In genomic region chr13:76017974-76018843, GRCm38 (mm10) we compare ENCODE assay signal across 7 mouse cellular contexts. TPM values are rescaled to one million over a fixed set of nuclear protein-coding genes. Genes with fewer than 3 reads are reported as not detected.
A peak's percentile ranks its signal among the peaks of the same experiment; 100 is the strongest.
DNase-seq lines count a peak whose midpoint lies in the region; ATAC-seq lines count a peak whose summit lies in the region.

Gene Rfesd (minus strand): TSS chr13:76018719.

- peak within 1 kb of the TSS; percentile 69 for H3K4me2 ChIP-seq in intestine, embryonic 16.5 days (ENCODE audit: low read depth, low read length)
- peak within 1 kb of the TSS; percentile 52 for H3K4me2 ChIP-seq in midbrain, embryonic 11.5 days

- no peaks in the 10 kb centered on the region for H3K9me3 ChIP-seq in intestine, embryonic 16.5 days (ENCODE audit: control insufficient read depth, low read length)
- H3K9me3 ChIP-seq in midbrain, embryonic 11.5 days (ENCODE audit: control insufficient read depth, low read length), result no peaks in the 10 kb centered on the region

- WGBS in intestine, embryonic 16.5 days, result 1% methylated on average over 50 of the region's 50 CpGs
- 1% methylated on average over 50 of the region's 50 CpGs for WGBS in midbrain, embryonic 11.5 days

- peak within 1 kb of the TSS; percentile 78 for H3K4me3 ChIP-seq in intestine, embryonic 16.5 days (ENCODE audit: low read length)
- peak within 1 kb of the TSS; percentile 50 for H3K4me3 ChIP-seq in midbrain, embryonic 11.5 days (ENCODE audit: low read depth, low read length)

- no peaks in the 10 kb centered on the region for H3K4me1 ChIP-seq in intestine, embryonic 16.5 days (ENCODE audit: control insufficient read depth, insufficient read depth, low read length)
- H3K4me1 ChIP-seq in midbrain, embryonic 11.5 days (ENCODE audit: control insufficient read depth, insufficient read depth, low read length), result peaks cover 4% of the 10 kb centered on the region; the same call in 1 of the 2 replicates

- peak; percentile 99 for DNase-seq in adrenal gland, adult 2 months
- peak; percentile 97 for DNase-seq in embryo, embryonic 11.5 days (ENCODE audit: low read depth, low spot score)
- DNase-seq in gastrocnemius, postnatal 4 days (ENCODE audit: low spot score in 2 of 2), result peak; percentile 95 to 97
- DNase-seq in left cerebral cortex, postnatal 36 days (ENCODE audit: low spot score in 2 of 2), result peak; percentile 94 to 95
- peak; percentile 100 for DNase-seq in midbrain, embryonic 11.5 days (ENCODE audit: low spot score, missing footprints)
- peak; percentile 99 for DNase-seq in skeletal muscle tissue, adult 2 months (ENCODE audit: low read depth, low spot score)

- peak; percentile 100 for ATAC-seq in intestine, embryonic 16.5 days
- peak; percentile 100 for ATAC-seq in midbrain, embryonic 11.5 days (ENCODE audit: low FRiP score)

- intact Hi-C loops in left cerebral cortex, postnatal 36 days (cut with DNase I), result loop anchor here (1.0 kb wide), 2 partner anchors 75 to 178 kb away; partner anchors contain the start of gene Rhobtb3

- no peaks in the 10 kb centered on the region for H3K27me3 ChIP-seq in intestine, embryonic 16.5 days (replicated peaks; ENCODE audit: control insufficient read depth, insufficient read depth, low read length)
- H3K27me3 ChIP-seq in midbrain, embryonic 11.5 days (ENCODE audit: control insufficient read depth, insufficient read depth, low read length), result no peaks in the 10 kb centered on the region

- H3K36me3 ChIP-seq in intestine, embryonic 16.5 days (ENCODE audit: control insufficient read depth, insufficient read depth, low read length), result no peaks in the 10 kb centered on the region
- no peaks in the 10 kb centered on the region for H3K36me3 ChIP-seq in midbrain, embryonic 11.5 days (ENCODE audit: control insufficient read depth, insufficient read depth, low read length)

- H3K27ac ChIP-seq in intestine, embryonic 16.5 days (ENCODE audit: low read length), result peak within 1 kb of the TSS; percentile 94
- peak within 1 kb of the TSS; percentile 38 for H3K27ac ChIP-seq in midbrain, embryonic 11.5 days (ENCODE audit: low read depth, low read length)

- H3K9ac ChIP-seq in intestine, embryonic 16.5 days (ENCODE audit: low read depth, low read length), result peak within 1 kb of the TSS; percentile 96
- peak within 1 kb of the TSS; percentile 81 for H3K9ac ChIP-seq in midbrain, embryonic 11.5 days (ENCODE audit: low read length)

RNA-seq across cellular contexts. Expression of gene Rfesd, which starts in this region (rescaled TPM):
- 10 to 100 TPM; 17.8 to 25.7 TPM for total RNA-seq in adrenal gland, adult 2 months (2021)
- polyA plus RNA-seq in adrenal gland, adult 2 months (2012; rRNA removed), result 5.9 and 6.3 TPM in 2 replicates
- 10 to 100 TPM; 10.1 to 13.3 TPM for total RNA-seq in gastrocnemius, postnatal 4 days (2021)
- 14.7 and 18.1 TPM in 2 replicates for polyA plus RNA-seq in intestine, embryonic 16.5 days (2015; fragmentation: Nextera tagmentation; extraction: Ambion mirVana)
- total RNA-seq in left cerebral cortex, postnatal 36 days (2021), result 10 to 100 TPM; 18.6 to 19.3 TPM
- polyA plus RNA-seq in midbrain, embryonic 11.5 days (2014; fragmentation: Nextera tagmentation; extraction: Ambion mirVana), result 21.9 and 24.7 TPM in 2 replicates

Comparison
In these comparisons a context has a peak if more than half of its experiments do, and no peak if none do; other contexts are left out.
1. Peak in every context shown above with its lines: DNase-seq, ATAC-seq, H3K4me3 ChIP-seq and H3K27ac ChIP-seq.